Mouse (Mus musculus): ENCODE measurements around the gene Rln3. TPM values are rescaled to one million over a fixed set of nuclear protein-coding genes. Genes with fewer than 3 reads are reported as not detected.
A peak's percentile ranks its signal among the peaks of the same experiment; 100 is the strongest.

The Rln3 gene
- polyA plus RNA-seq, 1 experiment from 2014 or later, result not detected

DNA sequence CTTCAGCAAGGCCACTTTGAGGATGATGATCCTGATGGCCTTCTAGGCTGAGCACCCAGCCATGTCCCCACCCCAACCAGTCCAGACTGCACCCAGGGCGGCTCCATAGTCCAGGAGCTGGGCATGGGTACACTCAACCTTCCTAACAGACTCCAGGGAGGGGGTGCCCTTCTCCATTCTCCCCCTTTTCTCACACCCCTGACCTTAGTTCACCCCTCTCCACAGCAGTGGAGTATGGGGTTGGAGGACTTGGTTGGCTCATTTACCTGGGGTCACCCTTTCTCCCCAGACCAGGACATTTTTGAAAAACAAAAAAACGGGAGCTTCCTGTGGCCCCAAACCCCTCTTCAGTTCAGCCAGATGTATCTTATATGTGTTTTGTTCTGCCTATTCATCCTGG is 45.0 kb downstream of the Rln3 start:
- Histone ChIP-seq H3K4me3 (no peak overlapping the region), H3K27ac (no peak overlapping the region), H3K4me1 (peaks cover 52% of the 10 kb centered on the region), H3K4me2 (0 out of 2 replicates have a peak overlapping the region, but pooled peaks have one; percentile 14), H3K27me3 (no peaks in the 10 kb centered on the region), H3K9me3 (no peaks in the 10 kb centered on the region), H3K36me3 (peaks cover 34% of the 10 kb centered on the region), H3K9ac (no peak overlapping the region)
- 96% methylated on average over 2 of the region's 2 CpGs for WGBS
- ATAC-seq (ENCODE audit: insufficient number of reproducible peaks, low FRiP score, low TSS enrichment, low read depth), result no peak

DNA sequence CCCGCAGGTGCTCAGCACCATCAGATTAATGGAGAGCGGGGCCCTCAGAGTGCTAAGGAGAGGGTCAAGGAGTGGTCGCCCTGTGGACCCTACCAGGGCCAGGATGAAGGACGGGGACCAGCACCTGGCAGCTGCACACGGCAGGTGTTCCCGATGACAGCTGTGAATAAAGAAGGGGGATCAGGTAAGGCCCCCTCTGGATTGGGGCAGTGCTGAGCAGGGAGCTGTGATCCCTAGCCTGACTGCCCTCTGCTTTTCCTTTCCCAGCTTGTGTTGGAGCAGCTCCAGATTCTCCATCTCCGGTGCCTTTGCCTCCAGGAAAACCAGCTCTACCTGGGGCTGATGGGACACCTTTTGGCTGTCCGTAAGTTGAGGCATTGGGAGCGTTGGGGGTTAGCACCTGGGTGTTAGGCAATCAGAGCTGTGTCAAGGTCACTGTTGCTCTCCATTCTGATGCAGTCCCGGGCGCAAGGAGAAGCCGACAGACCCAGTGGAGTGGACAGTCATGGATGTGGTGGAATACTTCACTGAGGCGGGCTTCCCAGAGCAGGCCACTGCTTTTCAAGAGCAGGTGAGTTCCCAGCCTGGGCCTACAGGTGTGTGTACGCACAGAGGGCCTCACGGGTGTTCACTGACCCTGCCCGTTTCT is 45.6 kb downstream of the Rln3 start:
- H3K27ac ChIP-seq, result no peak overlapping the region
- ATAC-seq (ENCODE audit: insufficient number of reproducible peaks, low FRiP score, low TSS enrichment, low read depth), result no peak
- H3K36me3 ChIP-seq, result peaks cover 41% of the 10 kb centered on the region
- no peaks in the 10 kb centered on the region for H3K9me3 ChIP-seq
- WGBS, result 64% methylated on average over 16 of the region's 16 CpGs
- peak overlapping the region; percentile 80 for H3K4me3 ChIP-seq
- H3K9ac ChIP-seq, result peak overlapping the region; percentile 80; the same call in 1 of the 2 replicates
- no peaks in the 10 kb centered on the region for H3K27me3 ChIP-seq
- peak overlapping the region; percentile 82 for H3K4me2 ChIP-seq
- H3K4me1 ChIP-seq, result peaks cover 48% of the 10 kb centered on the region

- H3K27me3 ChIP-seq, result no peaks in the 10 kb centered on the region
- H3K4me2 ChIP-seq, result peak overlapping the region; percentile 82
- H3K27ac ChIP-seq, result peak overlapping the region; percentile 89
- peaks cover 42% of the 10 kb centered on the region for H3K4me1 ChIP-seq
- H3K4me3 ChIP-seq, result peak overlapping the region; percentile 80
- H3K36me3 ChIP-seq, result peaks cover 44% of the 10 kb centered on the region
- H3K9me3 ChIP-seq, result no peaks in the 10 kb centered on the region
- peak overlapping the region; percentile 80 for H3K9ac ChIP-seq
- no peak; the same call in 1 of the 2 replicates for ATAC-seq (ENCODE audit: insufficient number of reproducible peaks, low FRiP score, low TSS enrichment, low read depth)
- under 1% methylated on average over 69 of the region's 92 CpGs for WGBS
Observed at GRCm38 (mm10) chr8:83998231-83999056, 46.4 kb downstream of the Rln3 start.

- H3K36me3 ChIP-seq, result peaks cover 44% of the 10 kb centered on the region
- no peak for ATAC-seq (ENCODE audit: insufficient number of reproducible peaks, low FRiP score, low TSS enrichment, low read depth)
Observed at GRCm38 (mm10) chr8:83997511-83998141, 47.2 kb downstream of the Rln3 start, which contains the start of gene Samd1. Gene Samd1 (plus strand): TSS chr8:83997672.

DNA sequence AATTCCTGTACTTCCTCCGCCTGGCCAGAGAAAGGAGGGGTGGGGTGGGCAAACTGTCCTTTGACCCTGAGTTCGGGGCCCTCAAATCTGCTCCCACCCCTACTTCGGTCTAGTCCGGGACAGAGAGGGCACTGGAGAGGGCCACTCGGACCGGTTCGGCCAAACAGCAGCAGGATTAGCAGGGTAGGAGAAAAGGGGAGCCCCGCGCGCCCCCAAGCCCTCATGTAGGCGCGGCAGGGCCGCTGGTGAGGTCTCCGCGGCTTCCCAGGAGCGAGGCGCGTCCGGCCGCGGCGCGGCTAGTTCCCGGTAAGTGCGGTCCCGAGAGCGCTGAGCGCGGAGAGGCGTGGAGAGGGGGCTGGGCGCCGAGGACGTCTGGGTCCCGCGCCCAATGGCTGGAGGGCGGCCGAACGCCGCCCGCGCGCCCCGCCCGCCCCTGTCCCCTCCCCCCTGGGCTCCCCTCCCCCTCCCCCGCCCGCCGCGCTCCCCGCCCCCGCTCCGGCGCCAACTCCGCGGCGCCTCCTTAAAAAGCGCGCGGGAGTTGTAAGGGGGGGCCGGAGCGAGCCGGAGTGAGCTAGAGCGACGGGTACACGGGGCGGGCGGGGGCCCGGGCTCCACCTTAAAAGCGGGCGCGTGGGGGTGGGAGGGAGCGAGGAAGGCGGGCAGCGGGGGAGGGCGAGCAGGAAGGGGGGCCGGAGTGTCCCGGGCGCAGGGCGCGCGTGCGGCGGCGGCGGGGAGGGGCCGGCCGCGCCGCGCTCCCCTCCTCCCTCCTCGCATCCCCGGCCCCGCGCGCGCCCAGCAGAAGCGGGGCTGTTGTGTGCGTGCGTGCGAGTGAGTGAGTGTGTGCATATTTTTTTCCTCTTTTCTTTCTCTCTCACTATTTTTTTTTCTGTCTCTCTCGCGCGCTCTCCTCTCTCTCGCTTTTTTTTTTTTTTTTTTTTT is 48.0 kb downstream of the Rln3 start:
- peak; percentile 89 for ATAC-seq (ENCODE audit: insufficient number of reproducible peaks, low FRiP score, low TSS enrichment, low read depth)
- no peaks in the 10 kb centered on the region for H3K27me3 ChIP-seq
- H3K36me3 ChIP-seq, result peaks cover 45% of the 10 kb centered on the region
- H3K27ac ChIP-seq, result peak overlapping the region; percentile 97
- H3K9me3 ChIP-seq, result no peaks in the 10 kb centered on the region
- peak overlapping the region; percentile 80 for H3K9ac ChIP-seq
- H3K4me3 ChIP-seq, result peak overlapping the region; percentile 80
- peaks cover 31% of the 10 kb centered on the region for H3K4me1 ChIP-seq
- under 1% methylated on average over 50 of the region's 103 CpGs for WGBS
- H3K4me2 ChIP-seq, result peak overlapping the region; percentile 86

More at GRCm38 (mm10) chr8:83997511-83998141, 47.2 kb downstream of the Rln3 start, which contains the start of gene Samd1:
- H3K27me3 ChIP-seq, result no peaks in the 10 kb centered on the region
- peak within 1 kb of the TSS; percentile 80 for H3K9ac ChIP-seq
- H3K4me3 ChIP-seq, result peak within 1 kb of the TSS; percentile 80
- H3K27ac ChIP-seq, result peak within 1 kb of the TSS; percentile 97
- H3K4me1 ChIP-seq, result peaks cover 36% of the 10 kb centered on the region
- WGBS, result 0% methylated on average over 55 of the region's 112 CpGs
- H3K9me3 ChIP-seq, result no peaks in the 10 kb centered on the region
- peak within 1 kb of the TSS; percentile 86 for H3K4me2 ChIP-seq

GRCm38 (mm10) chr8:83995973-83996372 is 48.8 kb downstream of the Rln3 start:
- H3K9me3 ChIP-seq, result no peaks in the 10 kb centered on the region
- H3K9ac ChIP-seq, result no peak overlapping the region
- H3K4me3 ChIP-seq, result peak overlapping the region; percentile 80
- peaks cover 26% of the 10 kb centered on the region for H3K4me1 ChIP-seq
- no peak for ATAC-seq (ENCODE audit: insufficient number of reproducible peaks, low FRiP score, low TSS enrichment, low read depth)
- no peaks in the 10 kb centered on the region for H3K27me3 ChIP-seq
- 17% methylated on average over 12 of the region's 12 CpGs for WGBS
- H3K4me2 ChIP-seq, result peak overlapping the region; percentile 86
- peaks cover 46% of the 10 kb centered on the region for H3K36me3 ChIP-seq
- H3K27ac ChIP-seq, result peak overlapping the region; percentile 97

DNA sequence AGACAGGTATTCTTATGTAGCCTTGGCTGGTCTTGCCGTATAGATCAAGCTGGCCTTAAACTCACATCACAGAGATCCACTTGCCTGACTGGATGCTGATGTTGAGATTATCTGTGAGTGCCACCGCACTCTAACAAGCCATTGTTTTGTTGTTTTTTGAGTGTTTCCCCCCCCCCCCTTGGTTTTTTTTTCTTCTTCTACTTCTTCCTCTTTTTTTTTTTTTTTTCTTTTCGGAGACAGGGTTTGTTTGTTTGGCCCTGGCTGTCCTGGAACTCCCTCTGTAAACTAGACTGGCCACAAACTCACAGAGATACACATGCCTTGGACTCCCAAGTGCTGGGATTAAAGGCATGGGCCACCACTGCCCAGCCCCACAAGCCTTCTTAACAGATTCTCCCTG is 50.8 kb downstream of the Rln3 start:
- Histone ChIP-seq H3K9ac (no peak overlapping the region), H3K4me1 (peaks cover 17% of the 10 kb centered on the region), H3K9me3 (no peaks in the 10 kb centered on the region), H3K27me3 (no peaks in the 10 kb centered on the region), H3K27ac (no peak overlapping the region), H3K4me2 (no peak overlapping the region), H3K36me3 (peaks cover 44% of the 10 kb centered on the region), H3K4me3 (no peak overlapping the region)
- WGBS, result 77% methylated on average over 3 of the region's 3 CpGs
- no peak for ATAC-seq (ENCODE audit: insufficient number of reproducible peaks, low FRiP score, low TSS enrichment, low read depth)

MicroRNAs within 50 kb of the gene (microRNA counts, 519-probe panel; counts per million panel counts)
- microRNA mmu-miR-1199 (not detected), microRNA mmu-miR-709 (2,056 counts per million, percentile 36 among the panel's probes with 10 or more counts)

Small RNA genes within 50 kb of the gene (microRNA-seq; reads per million reads assigned to microRNA genes)
- gene Mir1199 (not detected), gene Mir709 (not detected), gene Mir8111 (3.5 reads per million, percentile 10 among the genes with 10 or more reads in this experiment)

Other genes starting within 250 kb of the Rln3 start
- gene Adgrl1, start 144.9 kb downstream of the Rln3 start, polyA plus RNA-seq (2015; fragmentation: Nextera tagmentation; extraction: Ambion mirVana), result 17.2 and 23.5 TPM in 2 replicates
- gene Gm10644, start 89.8 kb downstream of the Rln3 start, polyA plus RNA-seq (2015; fragmentation: Nextera tagmentation; extraction: Ambion mirVana), result 0.35 and 0.37 TPM in 2 replicates
- 55.8 and 62.5 TPM in 2 replicates for gene Asf1b, start 89.5 kb downstream of the Rln3 start, polyA plus RNA-seq (2015; fragmentation: Nextera tagmentation; extraction: Ambion mirVana)
- 171 and 227 TPM in 2 replicates for gene Prkaca, start 72.0 kb downstream of the Rln3 start, polyA plus RNA-seq (2015; fragmentation: Nextera tagmentation; extraction: Ambion mirVana)
- gene Samd1, start 47.3 kb downstream of the Rln3 start, polyA plus RNA-seq (2015; fragmentation: Nextera tagmentation; extraction: Ambion mirVana), result 8.8 and 10.6 TPM in 2 replicates
- gene 1700067K01Rik, start 43.5 kb downstream of the Rln3 start, polyA plus RNA-seq (2015; fragmentation: Nextera tagmentation; extraction: Ambion mirVana), result 0.58 and 1.00 TPM in 2 replicates
- 0.27 and 0.71 TPM in 2 replicates for gene 2210011C24Rik, start 32.8 kb downstream of the Rln3 start, polyA plus RNA-seq (2015; fragmentation: Nextera tagmentation; extraction: Ambion mirVana)
- 5.4 and 5.5 TPM in 2 replicates for gene Palm3, start 23.5 kb downstream of the Rln3 start, polyA plus RNA-seq (2015; fragmentation: Nextera tagmentation; extraction: Ambion mirVana)
- gene Il27ra, start 2.4 kb downstream of the Rln3 start, polyA plus RNA-seq (2015; fragmentation: Nextera tagmentation; extraction: Ambion mirVana), result 1.7 and 2.2 TPM in 2 replicates
- 1.0 and 1.4 TPM in 2 replicates for gene Gm10643, start 20.1 kb upstream of the Rln3 start, polyA plus RNA-seq (2015; fragmentation: Nextera tagmentation; extraction: Ambion mirVana)
- gene Rfx1, start 21.8 kb upstream of the Rln3 start, polyA plus RNA-seq (2015; fragmentation: Nextera tagmentation; extraction: Ambion mirVana), result 8.0 and 8.5 TPM in 2 replicates
- 6.8 and 8.7 TPM in 2 replicates for gene Dcaf15, start 59.8 kb upstream of the Rln3 start, polyA plus RNA-seq (2015; fragmentation: Nextera tagmentation; extraction: Ambion mirVana)
- gene Podnl1, start 81.0 kb upstream of the Rln3 start, polyA plus RNA-seq (2015; fragmentation: Nextera tagmentation; extraction: Ambion mirVana), result 2.0 and 2.2 TPM in 2 replicates
- gene Cc2d1a, start 102.9 kb upstream of the Rln3 start, polyA plus RNA-seq (2015; fragmentation: Nextera tagmentation; extraction: Ambion mirVana), result 28.5 and 29.2 TPM in 2 replicates
- gene 4930432K21Rik, start 103.0 kb upstream of the Rln3 start, polyA plus RNA-seq (2015; fragmentation: Nextera tagmentation; extraction: Ambion mirVana), result 1.1 and 1.3 TPM in 2 replicates
- gene Nanos3, start 140.2 kb upstream of the Rln3 start, polyA plus RNA-seq (2015; fragmentation: Nextera tagmentation; extraction: Ambion mirVana), result 1.8 and 3.0 TPM in 2 replicates
- gene Zswim4, start 192.1 kb upstream of the Rln3 start, polyA plus RNA-seq (2015; fragmentation: Nextera tagmentation; extraction: Ambion mirVana), result 13.5 and 15.1 TPM in 2 replicates
- 309 and 325 TPM in 2 replicates for gene D8Ertd738e, start 204.7 kb upstream of the Rln3 start, polyA plus RNA-seq (2015; fragmentation: Nextera tagmentation; extraction: Ambion mirVana)
- 62.0 and 65.5 TPM in 2 replicates for gene Mri1, start 212.3 kb upstream of the Rln3 start, polyA plus RNA-seq (2015; fragmentation: Nextera tagmentation; extraction: Ambion mirVana)
- 18.8 and 20.6 TPM in 2 replicates for gene Ccdc130, start 225.4 kb upstream of the Rln3 start, polyA plus RNA-seq (2015; fragmentation: Nextera tagmentation; extraction: Ambion mirVana)